Mouse (Mus musculus): Measurements from ENCODE around the gene Tbx2. TPM values are rescaled to one million over a fixed set of nuclear protein-coding genes. Genes with fewer than 3 reads are reported as not detected.
A peak's percentile ranks its signal among the peaks of the same experiment; 100 is the strongest.

The Tbx2 gene
- total RNA-seq, 2 experiments from 2014 or later = 11.3 to 11.5 TPM

DNA sequence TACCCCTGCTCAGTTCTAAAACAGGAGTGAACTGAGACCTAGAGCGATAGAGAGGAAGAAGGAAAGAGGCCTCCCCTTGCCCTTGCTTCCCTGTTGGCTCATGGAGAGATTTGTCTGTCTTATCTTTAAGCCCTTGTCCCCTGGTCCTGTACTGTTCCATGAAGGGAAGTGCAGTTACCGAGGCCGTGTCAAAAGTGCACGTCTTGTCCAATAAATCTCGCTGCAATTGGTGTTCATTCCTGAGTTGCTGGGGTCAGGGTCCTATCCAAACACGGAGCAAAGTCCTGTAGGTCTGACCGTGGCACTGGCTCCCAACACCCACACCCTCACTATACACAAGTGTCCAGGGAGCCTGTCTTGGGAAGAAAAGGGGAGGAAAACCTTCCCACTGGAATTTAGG is 6.5 kb upstream of the Tbx2 start:
- no peak for DNase-seq

DNA sequence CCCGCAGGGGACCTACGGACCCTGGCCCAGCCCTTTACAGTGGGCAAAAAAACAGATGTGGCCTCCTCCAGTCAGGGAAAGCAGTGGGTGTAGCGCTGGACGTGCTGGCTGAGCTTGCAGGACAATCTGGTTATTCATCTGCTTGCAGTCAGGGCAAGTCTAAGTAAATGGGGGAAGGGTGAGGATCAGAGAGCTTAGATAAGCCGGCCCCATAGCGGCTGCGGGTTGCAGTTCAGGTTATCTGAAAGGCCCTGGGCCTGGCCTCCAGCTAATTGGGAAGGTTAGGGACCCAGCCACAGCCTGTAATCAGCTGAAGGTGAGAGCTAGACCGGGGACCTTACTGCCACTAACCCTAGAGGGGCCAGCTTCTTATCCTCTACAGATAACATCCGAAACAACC is 5.0 kb upstream of the Tbx2 start:
- DNase-seq = no peak

DNA sequence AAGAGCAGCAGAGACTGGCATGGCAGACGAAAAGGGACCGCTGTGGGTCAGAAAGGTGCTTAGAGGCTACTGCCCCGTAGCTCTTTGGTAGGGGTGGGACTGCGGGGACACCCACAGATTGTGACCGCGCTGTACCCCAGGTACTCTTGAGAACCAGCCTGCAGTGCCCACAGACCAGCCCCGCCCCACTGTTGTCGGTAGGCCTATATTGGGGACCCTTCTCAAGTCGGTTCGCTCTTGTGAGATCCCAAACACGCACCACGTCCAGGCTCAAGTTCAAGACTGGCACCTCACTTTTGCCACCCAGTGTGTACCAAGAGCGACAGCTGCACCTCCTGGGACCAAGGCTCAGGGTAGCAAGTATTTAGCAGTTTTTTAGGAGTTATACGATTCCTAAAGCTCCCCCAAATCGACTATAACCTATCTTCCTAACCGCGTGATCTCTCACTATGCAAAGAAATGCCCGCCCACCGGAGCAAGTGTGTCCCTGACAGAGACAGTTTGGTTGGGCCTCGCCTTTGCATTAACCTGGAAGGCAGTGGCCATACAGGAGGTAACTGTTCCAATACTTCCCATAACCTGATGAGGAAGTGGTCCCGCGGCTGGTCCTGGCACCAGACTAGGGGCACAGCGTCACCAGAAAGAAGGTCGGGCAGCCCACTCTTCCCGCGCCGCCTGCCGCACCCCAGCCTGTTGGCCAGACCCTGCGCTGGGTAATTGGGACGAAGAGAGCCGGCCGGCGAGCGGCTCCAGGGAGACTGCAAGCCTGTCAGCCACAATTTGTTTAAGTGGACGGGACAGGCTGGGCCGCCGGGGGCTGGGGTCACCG is 3.4 kb upstream of the Tbx2 start:
- DNase-seq = no peak

DNA sequence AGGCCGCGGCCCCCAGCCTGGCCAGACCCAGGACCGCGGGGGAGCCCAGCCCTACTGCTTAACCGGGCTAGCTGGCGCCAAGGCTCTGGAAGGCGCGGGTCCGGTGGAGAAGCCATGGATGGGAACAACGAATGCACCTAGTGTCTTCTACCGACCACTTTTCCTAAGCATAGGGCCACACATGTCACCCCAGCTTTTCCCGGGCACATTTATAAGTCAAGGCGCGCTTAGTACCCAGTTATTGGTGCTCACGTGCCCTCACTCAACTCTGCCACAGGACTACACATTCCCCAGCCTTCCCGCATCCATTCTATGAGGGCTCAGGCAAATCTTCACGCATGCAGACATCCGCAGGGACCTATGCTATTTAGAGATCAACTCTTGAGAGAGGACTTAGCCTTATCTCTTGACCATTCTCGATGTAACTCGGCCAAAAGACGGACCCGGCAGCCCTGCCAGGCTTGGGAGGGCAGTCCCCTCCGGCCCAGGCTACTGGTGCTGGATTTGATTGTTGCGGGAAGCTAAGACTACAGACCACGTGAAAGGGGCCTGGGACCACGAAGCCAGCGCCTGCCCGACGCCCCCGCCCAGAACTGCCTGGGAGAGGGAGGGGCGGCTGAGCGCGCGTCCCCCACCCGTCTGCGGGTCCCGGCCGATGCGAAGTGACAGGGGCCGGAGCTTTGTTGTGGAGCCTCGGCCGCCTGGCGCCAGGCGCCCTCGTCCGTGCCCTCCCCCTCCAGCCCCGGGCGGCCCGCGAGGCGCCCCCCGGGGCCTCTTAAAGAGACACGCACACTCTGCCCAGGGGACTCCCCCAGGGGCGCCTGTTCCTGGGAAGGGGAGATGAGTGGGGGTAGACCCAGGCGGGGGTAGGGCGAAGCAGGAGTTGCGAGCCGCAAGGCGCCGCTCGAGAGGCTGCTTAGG is 2.6 kb upstream of the Tbx2 start:
- no peak for DNase-seq

DNA sequence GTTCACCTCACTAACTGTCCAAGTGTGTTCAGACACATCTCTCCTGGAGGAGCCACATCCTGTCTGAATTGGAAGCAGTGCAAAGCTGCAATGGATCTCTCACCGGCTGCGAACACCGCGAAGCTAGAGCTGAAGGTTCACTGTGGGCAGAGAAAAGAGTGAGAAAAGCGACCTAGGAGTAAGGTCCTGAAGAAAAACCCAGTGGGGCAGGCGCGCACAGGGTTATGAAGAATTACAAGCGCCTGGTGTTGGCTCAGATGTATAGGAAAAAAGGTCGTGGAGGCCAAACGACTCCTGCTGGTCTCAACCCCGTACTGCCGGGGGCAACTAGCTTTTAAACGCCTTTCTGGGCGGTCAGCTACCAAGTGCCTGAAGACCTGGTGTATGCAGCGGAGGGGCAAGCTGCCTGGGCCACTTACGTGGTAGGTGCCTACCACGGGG is 1.4 kb upstream of the Tbx2 start:
- DNase-seq = peak; percentile 52

DNA sequence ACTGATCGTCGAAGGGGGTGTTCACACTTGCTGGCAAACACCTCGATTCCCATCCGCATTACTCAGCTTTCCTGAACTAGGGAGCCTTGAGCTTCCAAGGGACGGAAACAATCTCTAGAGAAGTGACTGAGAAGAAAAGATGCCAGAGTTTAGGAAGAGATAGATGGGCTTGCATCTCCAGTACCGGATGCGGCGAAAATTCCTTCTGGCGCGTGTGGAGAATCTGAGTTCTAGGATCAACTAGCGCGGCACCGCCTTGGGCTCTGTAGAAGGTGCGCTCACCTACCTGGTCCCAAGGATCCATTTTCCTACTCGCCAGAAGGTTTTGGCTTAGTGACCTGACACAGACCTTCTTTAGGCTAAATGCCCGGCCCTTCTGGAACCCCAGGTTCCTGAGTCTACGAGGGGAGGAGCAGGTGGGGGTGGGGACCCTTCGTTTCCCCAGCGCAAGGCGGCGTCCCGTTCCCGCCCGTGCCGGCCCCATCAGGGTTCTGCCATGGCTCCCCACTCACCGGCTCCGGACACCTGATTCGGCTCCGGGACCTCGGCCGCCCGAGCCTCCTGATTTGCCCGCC is 608 bp upstream of the Tbx2 start:
- DNase-seq = no peak

DNA sequence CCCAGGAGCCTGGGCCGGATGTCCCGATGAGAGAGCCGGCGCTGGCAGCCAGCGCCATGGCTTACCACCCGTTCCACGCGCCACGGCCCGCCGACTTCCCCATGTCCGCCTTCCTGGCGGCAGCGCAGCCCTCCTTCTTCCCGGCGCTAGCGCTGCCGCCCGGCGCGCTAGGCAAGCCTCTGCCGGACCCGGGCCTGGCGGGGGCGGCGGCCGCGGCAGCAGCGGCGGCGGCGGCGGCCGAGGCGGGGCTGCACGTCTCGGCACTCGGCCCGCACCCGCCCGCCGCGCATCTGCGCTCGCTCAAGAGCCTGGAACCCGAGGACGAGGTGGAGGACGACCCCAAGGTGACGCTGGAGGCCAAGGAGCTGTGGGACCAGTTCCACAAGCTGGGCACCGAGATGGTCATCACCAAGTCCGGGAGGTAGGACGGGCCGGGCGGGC is 750 bp downstream of the Tbx2 start:
- DNase-seq = no peak

DNA sequence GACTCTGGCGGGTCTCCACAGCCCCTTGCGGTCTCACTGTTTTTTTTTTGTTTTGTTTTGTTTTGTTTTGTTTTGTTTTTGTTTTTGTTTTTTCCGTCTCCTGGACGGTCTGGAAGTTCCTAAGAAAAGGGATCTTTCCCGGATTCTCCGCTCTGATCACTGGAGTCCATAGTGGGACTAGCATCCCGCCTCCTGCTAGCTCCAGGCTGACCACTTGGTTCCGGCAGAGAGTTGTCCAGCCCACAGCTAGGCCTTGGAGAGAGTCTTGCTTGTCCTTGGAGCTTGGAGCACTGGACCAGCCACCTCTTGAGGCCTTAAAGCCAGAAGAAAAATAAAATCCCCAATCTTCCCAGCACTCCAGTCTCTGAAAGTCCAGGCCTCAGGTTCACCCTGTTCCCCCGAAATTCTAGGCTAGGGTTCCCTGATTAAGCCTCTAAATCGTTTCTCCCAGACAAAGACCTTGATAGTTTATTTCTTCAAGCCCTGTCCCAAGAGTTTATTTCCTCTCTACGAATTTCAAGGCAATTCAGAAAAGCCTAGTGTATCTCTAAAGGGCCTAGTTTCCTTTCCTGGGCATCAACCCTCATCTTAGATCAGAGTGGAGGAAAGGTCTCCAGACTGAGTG is 1.5 kb downstream of the Tbx2 start:
- peak; percentile 53 for DNase-seq

GRCm38 (mm10) chr11:85834386-85834931 is 2.1 kb downstream of the Tbx2 start:
- DNase-seq = no peak

- DNase-seq = no peak
These were observed 2.8 kb downstream of the Tbx2 start for GRCm38 (mm10) chr11:85835001-85835752.

- DNase-seq = no peak
These were observed 3.6 kb downstream of the Tbx2 start for GRCm38 (mm10) chr11:85835753-85836522.

- DNase-seq = no peak
These were observed 4.4 kb downstream of the Tbx2 start for GRCm38 (mm10) chr11:85836523-85837290.

DNA sequence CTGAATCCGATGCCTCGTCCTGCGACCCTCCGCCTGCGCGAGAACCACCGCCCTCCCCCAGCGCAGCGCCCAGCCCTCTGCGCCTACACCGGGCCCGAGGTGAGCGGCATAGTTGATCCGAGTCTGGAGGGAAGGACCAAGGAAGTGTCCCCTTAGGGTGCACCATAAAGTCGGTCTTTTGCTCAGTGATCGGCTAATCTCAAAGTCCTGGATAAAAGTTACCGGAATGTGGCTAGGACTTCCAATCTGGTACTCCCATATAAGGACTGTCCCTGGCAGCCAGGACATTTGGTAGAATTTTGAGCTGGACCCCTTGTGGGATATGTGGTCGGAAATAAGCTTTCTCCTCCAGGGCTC is 4.9 kb downstream of the Tbx2 start:
- DNase-seq = no peak

- DNase-seq = no peak
These were observed 5.5 kb downstream of the Tbx2 start for GRCm38 (mm10) chr11:85837648-85838423.

- DNase-seq = no peak
These were observed 6.3 kb downstream of the Tbx2 start for GRCm38 (mm10) chr11:85838424-85839257.

DNA sequence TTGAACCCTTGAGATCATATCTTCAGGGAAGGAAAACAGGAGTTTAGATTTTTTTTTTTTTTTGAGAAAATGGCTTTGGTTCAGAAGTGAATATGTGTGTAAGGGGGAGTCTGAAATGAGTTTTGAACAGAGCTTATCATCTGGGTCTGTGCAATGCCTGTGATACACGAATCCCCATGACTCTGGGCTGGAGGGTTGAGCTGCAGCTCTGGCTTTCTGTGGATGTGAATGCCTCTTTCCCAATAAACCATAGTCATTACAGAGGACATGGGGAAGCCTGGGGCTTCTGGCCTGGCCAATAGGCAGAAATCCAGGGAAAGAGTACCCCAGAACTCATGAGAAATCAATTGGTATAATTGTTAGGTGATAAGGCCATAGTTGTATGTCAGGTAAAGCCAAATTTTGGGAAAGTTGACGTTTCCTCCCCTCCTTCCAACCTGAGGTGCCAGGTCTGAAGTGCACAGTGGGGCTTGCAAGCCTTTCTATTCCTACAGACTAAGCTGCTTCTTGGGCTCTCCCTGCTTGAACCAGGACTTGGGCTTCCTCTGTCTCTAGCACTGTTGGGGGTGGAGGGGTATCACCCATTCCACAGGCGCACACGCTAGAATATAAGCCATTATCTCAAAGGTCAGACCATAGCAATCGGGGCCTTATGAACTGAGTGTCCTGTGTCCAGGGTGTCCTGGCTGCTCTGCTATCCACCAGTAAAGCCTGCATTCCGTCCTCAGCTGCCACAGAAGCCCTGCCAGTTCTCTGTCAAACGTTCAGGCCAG is 7.1 kb downstream of the Tbx2 start:
- DNase-seq = no peak
